Mouse (Mus musculus) forebrain, embryonic 15.5 days (tissue): Measurements from ENCODE around the gene Parp16. TPM values are rescaled to one million over a fixed set of nuclear protein-coding genes. Genes with fewer than 3 reads are reported as not detected.
A peak's percentile ranks its signal among the peaks of the same experiment; 100 is the strongest.
"Not testable (repeated sequence)": the region's sequence is repeated elsewhere in the genome, so short reads cannot be mapped to it uniquely, and the experiment has no call there.

ENCODE experiments used
- ATAC-seq: fragments of 200-750 bp; cut with Nextera tagmentation; replicated peaks from 2 replicates; pipeline ENCODE4 v1.8.0; 2017; ENCODE audit warnings: mild to moderate bottlenecking, moderate TSS enrichment, moderate library complexity
- H3K27ac ChIP-seq: fragments of 300-500 bp; sonication (generic); replicated peaks from 2 replicates; pipeline ENCODE4 v1.5.1; 2015; ENCODE audit warnings: mild to moderate bottlenecking, inconsistent platforms
- H3K27me3 ChIP-seq: fragments of 300-500 bp; sonication (generic); 2 replicates; pipeline ENCODE4 v1.6.1; 2015; ENCODE audit warnings: inconsistent platforms
- H3K36me3 ChIP-seq: fragments of 300-500 bp; sonication (generic); 2 replicates; pipeline ENCODE4 v1.6.1; 2015; ENCODE audit warnings: mild to moderate bottlenecking, inconsistent platforms
- H3K4me1 ChIP-seq: fragments of 300-500 bp; sonication (generic); 2 replicates; pipeline ENCODE4 v1.6.1; 2015; ENCODE audit warnings: inconsistent platforms
- H3K4me2 ChIP-seq: fragments of 300-500 bp; sonication (generic); replicated peaks from 2 replicates; pipeline ENCODE4 v1.6.1; 2015; ENCODE audit warnings: mild to moderate bottlenecking, inconsistent platforms
- H3K4me3 ChIP-seq: fragments of 300-500 bp; sonication (generic); 2 replicates; pipeline ENCODE4 v1.5.1; 2015; ENCODE audit warnings: mild to moderate bottlenecking, inconsistent platforms
- H3K9ac ChIP-seq: fragments of 300-500 bp; sonication (generic); replicated peaks from 2 replicates; pipeline ENCODE4 v1.6.1; 2015; ENCODE audit warnings: mild to moderate bottlenecking, inconsistent platforms
- H3K9me3 ChIP-seq: fragments of 300-500 bp; sonication (generic); 2 replicates; pipeline ENCODE4 v1.6.1; 2016; ENCODE audit warnings: inconsistent platforms
- WGBS: fragments of 180-500 bp; shearing (Covaris S2); methylation state at CpG from one replicate; pipeline ENCODE4 v1.1.7; 2015; ENCODE audit warnings: mixed read lengths; 5-methylcytosine and 5-hydroxymethylcytosine counted together
- polyA plus RNA-seq: library from polyadenylated mRNA; unstranded; fragments of >200 nt; fragmentation: Nextera tagmentation; extraction: Ambion mirVana; gene quantifications from 2 replicates; pipeline ENCODE4 v1.2.1, GENCODE M21; 2015

Gene Parp16
- polyA plus RNA-seq, 1 experiment from 2014 or later: 4.9 TPM

- H3K9ac ChIP-seq: peak overlapping the region; percentile 75
- H3K4me3 ChIP-seq: peak overlapping the region; percentile 53
- peaks cover 4% of the 10 kb centered on the region for H3K4me1 ChIP-seq
- ATAC-seq: peak; percentile 85
- WGBS: under 1% methylated on average over 18 of the region's 18 CpGs
- H3K9me3 ChIP-seq: no peaks in the 10 kb centered on the region
- peak overlapping the region; percentile 94 for H3K27ac ChIP-seq
- H3K4me2 ChIP-seq: peak overlapping the region; percentile 59
- H3K27me3 ChIP-seq: no peaks in the 10 kb centered on the region
- H3K36me3 ChIP-seq: no peaks in the 10 kb centered on the region
Observed at GRCm38 (mm10) chr9:65201381-65202164, 6.4 kb downstream of the Parp16 start.

GRCm38 (mm10) chr9:65202165-65202754, 7.1 kb downstream of the Parp16 start:
- no peaks in the 10 kb centered on the region for H3K36me3 ChIP-seq
- ATAC-seq: peak; percentile 49
- 0 out of 2 replicates have a peak, but pooled peaks cover under 1% of the 10 kb centered on the region for H3K4me1 ChIP-seq
- H3K27me3 ChIP-seq: no peaks in the 10 kb centered on the region
- peak overlapping the region; percentile 59 for H3K4me2 ChIP-seq
- H3K9me3 ChIP-seq: no peaks in the 10 kb centered on the region
- H3K27ac ChIP-seq: peak overlapping the region; percentile 94
- WGBS: 24% methylated on average over 11 of the region's 11 CpGs
- peak overlapping the region; percentile 75 for H3K9ac ChIP-seq
- H3K4me3 ChIP-seq: peak overlapping the region; percentile 53

GRCm38 (mm10) chr9:65205049-65205815, 10.1 kb downstream of the Parp16 start:
- Histone ChIP-seq H3K4me1 (no peaks in the 10 kb centered on the region), H3K27ac (no peak overlapping the region), H3K4me3 (no peak overlapping the region), H3K9me3 (no peaks in the 10 kb centered on the region), H3K9ac (no peak overlapping the region), H3K36me3 (no peaks in the 10 kb centered on the region), H3K4me2 (no peak overlapping the region), H3K27me3 (no peaks in the 10 kb centered on the region)
- ATAC-seq: no peak
- 77% methylated on average over 11 of the region's 11 CpGs for WGBS

- H3K9me3 ChIP-seq, ATAC-seq, H3K27ac ChIP-seq, H3K4me3 ChIP-seq, H3K27me3 ChIP-seq, H3K36me3 ChIP-seq, H3K4me2 ChIP-seq, H3K9ac ChIP-seq, H3K4me1 ChIP-seq: not testable (repeated sequence)
- WGBS: 95% methylated on average over 9 of the region's 9 CpGs
Observed at GRCm38 (mm10) chr9:65207041-65207815, 12.1 kb downstream of the Parp16 start.

- Histone ChIP-seq H3K9ac (no peak overlapping the region), H3K27ac (no peak overlapping the region), H3K36me3 (no peaks in the 10 kb centered on the region), H3K4me2 (no peak overlapping the region), H3K27me3 (no peaks in the 10 kb centered on the region), H3K9me3 (no peaks in the 10 kb centered on the region), H3K4me1 (no peaks in the 10 kb centered on the region), H3K4me3 (no peak overlapping the region)
- ATAC-seq: no peak
- WGBS: 90% methylated on average over 32 of the region's 32 CpGs
Observed at GRCm38 (mm10) chr9:65208293-65209179, 13.4 kb downstream of the Parp16 start.

- 53% methylated on average over 1 of the region's 1 CpGs for WGBS
- no peak for ATAC-seq
- no peak overlapping the region for H3K9ac ChIP-seq
- H3K27ac ChIP-seq: no peak overlapping the region
- peaks cover 8% of the 10 kb centered on the region for H3K4me1 ChIP-seq
- no peaks in the 10 kb centered on the region for H3K36me3 ChIP-seq
- no peak overlapping the region for H3K4me2 ChIP-seq
- H3K9me3 ChIP-seq: no peaks in the 10 kb centered on the region
- H3K27me3 ChIP-seq: no peaks in the 10 kb centered on the region
- H3K4me3 ChIP-seq: no peak overlapping the region
Observed at GRCm38 (mm10) chr9:65211598-65211997, 16.4 kb downstream of the Parp16 start.

GRCm38 (mm10) chr9:65214425-65214777, 19.2 kb downstream of the Parp16 start:
- peak overlapping the region; percentile 73 for H3K4me3 ChIP-seq
- no peaks in the 10 kb centered on the region for H3K9me3 ChIP-seq
- peak overlapping the region; percentile 93 for H3K4me2 ChIP-seq
- 11% methylated on average over 10 of the region's 10 CpGs for WGBS
- ATAC-seq: no peak
- peak overlapping the region; percentile 79; the same call in 1 of the 2 replicates for H3K27ac ChIP-seq
- H3K36me3 ChIP-seq: no peaks in the 10 kb centered on the region
- H3K4me1 ChIP-seq: peaks cover 8% of the 10 kb centered on the region
- no peaks in the 10 kb centered on the region for H3K27me3 ChIP-seq
- H3K9ac ChIP-seq: peak overlapping the region; percentile 86; the same call in 1 of the 2 replicates

GRCm38 (mm10) chr9:65214778-65215493, 19.8 kb downstream of the Parp16 start:
- H3K9ac ChIP-seq: peak overlapping the region; percentile 86
- ATAC-seq: peak; percentile 96
- H3K4me2 ChIP-seq: peak overlapping the region; percentile 93
- H3K27ac ChIP-seq: peak overlapping the region; percentile 79
- no peaks in the 10 kb centered on the region for H3K9me3 ChIP-seq
- peak overlapping the region; percentile 73 for H3K4me3 ChIP-seq
- H3K4me1 ChIP-seq: peaks cover 8% of the 10 kb centered on the region
- no peaks in the 10 kb centered on the region for H3K36me3 ChIP-seq
- H3K27me3 ChIP-seq: no peaks in the 10 kb centered on the region
- 1% methylated on average over 57 of the region's 59 CpGs for WGBS

GRCm38 (mm10) chr9:65215494-65216126, 20.5 kb downstream of the Parp16 start:
- Histone ChIP-seq H3K27me3 (no peaks in the 10 kb centered on the region), H3K27ac (peak overlapping the region; percentile 79), H3K36me3 (no peaks in the 10 kb centered on the region), H3K4me2 (peak overlapping the region; percentile 93), H3K4me1 (peaks cover 8% of the 10 kb centered on the region), H3K9ac (peak overlapping the region; percentile 86), H3K4me3 (peak overlapping the region; percentile 73), H3K9me3 (no peaks in the 10 kb centered on the region)
- WGBS: 13% methylated on average over 28 of the region's 31 CpGs
- no peak for ATAC-seq

- ATAC-seq: no peak
- no peak overlapping the region for H3K4me2 ChIP-seq
- H3K9me3 ChIP-seq: no peaks in the 10 kb centered on the region
- no peak overlapping the region for H3K4me3 ChIP-seq
- no peaks in the 10 kb centered on the region for H3K36me3 ChIP-seq
- no peaks in the 10 kb centered on the region for H3K27me3 ChIP-seq
- no peak overlapping the region for H3K9ac ChIP-seq
- WGBS: 68% methylated on average over 8 of the region's 8 CpGs
- H3K4me1 ChIP-seq: peaks cover 8% of the 10 kb centered on the region
- H3K27ac ChIP-seq: no peak overlapping the region
Observed at GRCm38 (mm10) chr9:65216972-65217371, 21.8 kb downstream of the Parp16 start.
